Mouse (Mus musculus): ENCODE data around the gene Agtr1a. TPM values are rescaled to one million over a fixed set of nuclear protein-coding genes. Genes with fewer than 3 reads are reported as not detected.
A peak's percentile ranks its signal among the peaks of the same experiment; 100 is the strongest.

Agtr1a gene
- total RNA-seq (2021): 1 to 10 TPM in 1 of 2 experiments, under 1 TPM in 1; 0.97 to 2.2 TPM
- long read RNA-seq, experiment 1, partial matches to known transcripts: 0 of 2 reads
- long read RNA-seq, experiment 1, other reads (novel, unspliced or antisense): 1 of 2 reads
- long read RNA-seq, experiment 2, partial matches to known transcripts: 0 of 1 reads
- long read RNA-seq, experiment 2, other reads (novel, unspliced or antisense): 1 of 1 reads

DNA sequence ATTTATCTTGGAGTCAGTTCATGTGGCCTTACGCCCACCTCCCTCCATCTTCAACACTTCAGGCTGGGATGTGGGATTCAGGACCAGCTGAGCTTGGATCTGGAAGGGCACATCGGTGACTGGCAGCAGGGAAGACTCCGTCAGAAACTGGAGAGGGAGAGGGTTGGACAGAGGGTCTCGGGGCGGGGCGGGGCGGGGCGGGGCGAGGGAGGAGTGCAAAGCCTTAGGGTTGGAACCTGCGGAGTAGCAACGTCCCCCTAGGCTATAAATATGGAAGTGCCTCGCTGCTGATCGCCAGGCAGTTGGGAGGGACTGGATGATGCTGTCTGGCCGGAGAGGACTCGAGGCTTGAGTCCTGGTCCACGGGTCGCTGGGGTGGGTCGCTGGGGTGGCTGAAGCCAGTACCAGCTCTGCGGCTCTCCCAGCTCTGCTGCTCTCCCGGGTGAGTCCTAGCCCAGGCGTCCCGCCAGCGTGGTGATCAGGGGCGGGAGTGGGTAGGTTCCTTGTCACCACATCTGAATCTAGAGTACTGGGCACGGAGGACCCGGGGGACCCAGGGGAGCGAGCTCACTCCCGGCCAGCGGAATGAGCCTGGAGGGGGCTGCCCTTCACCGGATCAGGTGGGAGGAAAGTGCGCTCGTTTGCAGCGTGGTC is at the start of gene Agtr1a:
Gene Agtr1a, plus strand, starts transcription at position 294 of the 654 bp plus-strand sequence.
- DNase-seq (ENCODE audit: low spot score in 2 of 2): no peak
- intact Hi-C loops (cut with DNase I): no loop called here

DNA sequence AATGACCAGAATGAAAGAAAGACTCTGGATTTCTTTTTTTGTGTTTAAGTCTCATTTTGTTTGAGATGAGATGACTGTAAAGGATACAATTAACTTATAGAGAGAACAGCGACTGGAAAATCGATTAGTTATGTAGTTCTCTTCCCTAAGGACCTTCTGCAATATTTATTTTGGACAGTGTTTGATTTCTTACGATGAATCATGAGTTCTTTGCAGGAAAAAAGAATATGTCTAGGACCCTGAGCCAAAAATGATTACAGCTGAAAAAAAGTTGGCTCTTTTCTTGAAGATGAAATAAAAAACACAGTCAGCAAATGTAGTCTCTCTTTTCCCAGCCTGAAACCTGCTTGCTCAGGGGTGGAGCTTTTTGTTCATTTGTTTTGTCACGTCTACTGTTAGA is 26.0 kb upstream of the Agtr1a start:
- intact Hi-C loops (cut with DNase I): no loop called here
- DNase-seq (ENCODE audit: low spot score in 2 of 2): no peak

DNA sequence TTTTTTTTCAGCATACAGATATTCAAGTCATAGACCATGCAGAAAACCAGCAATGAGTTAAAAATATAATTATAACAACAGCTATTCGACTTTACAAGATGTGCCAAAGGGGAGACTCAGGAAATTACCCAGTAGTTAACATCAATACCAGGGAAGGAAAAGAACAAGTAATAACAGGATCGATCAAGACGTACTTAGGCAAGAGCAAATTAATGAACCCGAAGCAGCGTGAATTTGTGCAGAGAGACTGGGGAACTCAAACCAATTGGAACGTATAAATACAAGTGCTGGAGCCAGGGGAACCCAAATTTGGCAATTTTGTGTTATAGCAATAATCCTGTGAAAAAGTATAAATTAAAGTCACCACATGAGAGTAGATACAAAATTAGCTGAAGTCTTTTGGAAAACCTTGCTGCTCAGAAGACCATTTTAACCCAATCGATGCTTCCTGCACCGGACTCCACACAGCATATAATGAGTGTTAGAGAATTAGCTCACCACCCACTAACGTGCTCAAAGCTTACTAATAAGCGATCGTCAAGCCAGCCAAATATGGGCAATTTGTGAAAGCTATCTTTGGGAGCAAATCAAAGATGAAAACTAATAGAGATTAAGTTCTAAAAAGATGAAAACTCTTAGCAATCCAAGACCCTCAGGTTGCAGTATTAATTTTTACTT is 11.4 kb upstream of the Agtr1a start:
- no peak for DNase-seq (ENCODE audit: low spot score in 2 of 2)
- intact Hi-C loops (cut with DNase I): no loop called here

DNA sequence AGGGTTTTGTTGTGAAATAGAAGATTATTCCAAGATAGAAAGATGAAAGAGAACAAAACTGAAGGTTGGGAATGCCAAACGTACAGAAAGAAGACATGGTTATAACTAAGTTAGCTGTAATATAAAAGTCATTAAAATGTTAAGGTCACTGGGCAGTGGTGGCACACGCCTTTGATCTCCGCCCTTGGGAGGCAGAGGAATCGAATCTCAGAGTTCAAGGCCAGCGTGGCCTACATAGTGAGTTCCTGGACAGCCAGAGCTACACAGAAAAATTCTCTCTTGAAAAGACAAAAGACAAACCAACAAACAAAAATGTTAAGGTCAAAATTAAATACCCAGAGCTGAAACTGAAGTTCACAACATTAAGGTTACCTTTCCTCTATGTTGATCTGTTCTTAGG is 5.2 kb upstream of the Agtr1a start:
- no peak for DNase-seq (ENCODE audit: low spot score in 2 of 2)
- intact Hi-C loops (cut with DNase I): no loop called here

DNA sequence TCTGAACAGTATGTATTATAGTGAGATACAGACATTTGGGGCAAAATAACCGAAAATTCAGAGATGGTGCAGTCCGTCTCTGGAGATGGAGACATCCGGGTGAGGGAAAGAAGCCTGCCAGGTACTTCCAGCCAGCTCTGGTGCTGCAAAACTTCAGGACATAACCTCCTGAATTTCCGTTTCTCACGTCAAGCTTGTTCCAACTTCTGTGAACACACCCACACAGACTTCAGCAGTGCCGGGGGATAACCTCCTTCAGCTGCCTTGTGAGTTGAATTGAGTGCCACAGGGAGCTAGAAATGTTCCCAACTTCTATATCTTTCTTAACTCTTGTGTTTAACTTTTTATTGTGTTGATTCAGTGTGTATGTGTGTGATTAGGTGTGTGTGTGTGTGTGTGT is 4.4 kb upstream of the Agtr1a start:
- intact Hi-C loops (cut with DNase I): no loop called here
- no peak for DNase-seq (ENCODE audit: low spot score in 2 of 2)

DNA sequence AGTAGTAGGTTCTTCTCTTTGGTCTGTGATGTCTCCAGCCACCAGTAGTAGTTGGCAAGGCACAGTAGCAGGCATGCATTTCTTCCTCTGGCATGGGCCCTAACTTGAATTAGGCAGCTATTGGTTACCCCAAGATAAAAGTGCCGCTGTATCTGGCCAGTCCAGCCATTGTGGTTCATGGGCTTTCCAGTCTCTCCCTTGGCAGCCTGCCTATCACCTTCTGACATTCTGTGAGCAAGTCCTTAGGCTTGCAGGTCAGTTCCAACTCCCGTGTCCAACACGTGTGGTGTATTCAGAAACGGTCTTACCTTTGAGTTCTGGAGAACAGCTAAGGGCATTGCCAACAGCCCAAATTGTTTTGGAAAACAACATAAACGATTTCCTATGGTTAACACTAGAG is 3.7 kb upstream of the Agtr1a start:
- DNase-seq (ENCODE audit: low spot score in 2 of 2): no peak
- intact Hi-C loops (cut with DNase I): no loop called here

DNA sequence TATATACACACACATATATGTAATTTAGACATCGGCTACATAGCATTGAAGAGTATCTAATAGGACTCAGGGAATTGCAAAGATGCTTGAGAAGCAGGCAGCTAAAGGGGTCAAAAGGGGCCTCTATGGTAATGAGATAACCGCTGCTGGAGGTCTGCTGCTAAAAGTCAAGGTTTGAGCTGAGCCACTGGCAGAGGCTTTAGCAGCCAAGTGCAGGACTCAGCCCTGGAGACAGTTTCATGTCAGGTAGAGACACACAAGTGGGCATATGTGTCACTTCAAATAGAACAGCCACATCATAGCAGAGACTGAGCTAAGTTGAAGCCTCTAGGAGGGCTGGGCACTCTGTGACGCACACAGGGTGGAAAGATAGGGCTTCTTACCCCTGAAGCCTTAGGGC is 1.6 kb upstream of the Agtr1a start:
- DNase-seq (ENCODE audit: low spot score in 2 of 2): no peak
- intact Hi-C loops (cut with DNase I): no loop called here

DNA sequence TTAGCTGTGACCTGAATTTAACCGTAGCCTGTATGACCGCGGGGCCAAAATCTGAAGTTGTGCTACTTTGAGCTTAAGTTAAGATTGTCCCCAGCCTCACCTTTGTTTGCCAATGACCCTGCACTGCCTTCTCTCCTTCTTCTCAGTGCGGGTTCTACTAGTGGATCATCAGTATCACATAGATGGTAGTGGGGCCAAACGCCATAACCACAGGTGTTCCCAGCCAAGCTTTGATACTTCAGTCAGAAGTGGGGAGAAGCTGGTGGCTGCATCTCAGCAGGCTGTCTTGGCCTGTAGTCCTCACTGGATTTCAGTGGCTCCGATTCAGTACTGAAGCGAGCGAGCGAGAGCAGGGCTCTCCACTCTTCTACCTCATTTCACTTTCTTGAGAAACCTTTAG is 672 bp downstream of the Agtr1a start:
- intact Hi-C loops (cut with DNase I): no loop called here
- DNase-seq (ENCODE audit: low spot score in 2 of 2): no peak

DNA sequence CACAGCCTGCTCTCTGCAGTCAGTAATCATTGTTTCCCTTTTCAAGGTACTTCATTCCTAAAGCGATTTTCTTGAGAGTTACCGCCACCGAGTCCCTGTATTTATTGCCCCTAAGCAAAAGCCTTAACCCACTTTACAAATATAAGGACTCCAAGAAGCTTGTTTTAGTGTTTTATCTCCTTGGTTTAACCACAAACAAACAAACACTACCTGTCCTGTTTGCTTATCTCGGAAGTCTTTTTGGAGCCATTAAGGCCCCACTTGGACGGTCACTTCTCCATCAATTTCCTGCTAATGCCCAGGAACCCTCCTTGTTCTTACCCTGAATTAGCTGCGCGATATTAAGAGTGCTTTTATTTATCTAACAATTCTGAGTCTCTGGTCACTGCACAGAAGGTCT is 1.4 kb downstream of the Agtr1a start:
- intact Hi-C loops (cut with DNase I): no loop called here
- no peak for DNase-seq (ENCODE audit: low spot score in 2 of 2)

DNA sequence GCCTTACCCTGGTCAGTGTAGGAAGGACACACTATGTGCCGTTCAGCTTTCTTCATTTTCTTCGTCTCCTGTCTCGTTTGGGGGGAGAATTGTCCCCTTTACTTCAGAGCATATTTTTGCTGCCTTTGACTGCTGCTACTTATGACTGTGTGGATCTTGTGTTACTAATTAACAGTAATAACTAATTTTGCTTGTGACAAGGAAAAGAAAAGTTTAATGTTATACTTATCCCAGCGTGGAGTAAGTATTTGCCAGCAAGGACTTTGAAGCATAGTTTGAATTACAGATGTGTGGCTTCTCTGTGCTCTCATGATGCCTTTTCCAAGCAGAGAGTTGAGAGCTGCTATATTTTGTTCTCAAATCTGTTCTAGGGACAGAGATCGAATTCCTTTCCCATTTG is 2.3 kb downstream of the Agtr1a start:
- intact Hi-C loops (cut with DNase I): no loop called here
- DNase-seq (ENCODE audit: low spot score in 2 of 2): no peak

DNA sequence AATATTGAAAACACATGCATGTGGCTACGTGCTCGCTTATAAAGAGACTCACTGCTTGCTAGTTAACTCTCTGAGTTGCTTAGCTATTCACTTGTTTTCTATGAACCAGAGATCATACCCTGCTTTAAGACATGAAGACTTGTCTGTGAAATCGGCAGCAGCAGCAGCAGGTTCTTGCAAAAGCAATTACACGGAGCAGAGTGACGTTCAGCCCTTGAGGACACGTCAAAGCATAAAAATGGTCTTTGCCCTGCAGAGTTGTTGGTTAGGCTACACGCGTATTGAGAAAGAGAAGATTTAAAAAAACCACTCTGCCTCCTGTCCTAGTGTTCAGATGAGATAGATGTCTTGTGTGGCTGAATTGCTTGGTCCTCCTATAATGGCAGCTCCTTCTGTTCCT is 3.7 kb downstream of the Agtr1a start:
- intact Hi-C loops (cut with DNase I): no loop called here
- DNase-seq (ENCODE audit: low spot score in 2 of 2): no peak

DNA sequence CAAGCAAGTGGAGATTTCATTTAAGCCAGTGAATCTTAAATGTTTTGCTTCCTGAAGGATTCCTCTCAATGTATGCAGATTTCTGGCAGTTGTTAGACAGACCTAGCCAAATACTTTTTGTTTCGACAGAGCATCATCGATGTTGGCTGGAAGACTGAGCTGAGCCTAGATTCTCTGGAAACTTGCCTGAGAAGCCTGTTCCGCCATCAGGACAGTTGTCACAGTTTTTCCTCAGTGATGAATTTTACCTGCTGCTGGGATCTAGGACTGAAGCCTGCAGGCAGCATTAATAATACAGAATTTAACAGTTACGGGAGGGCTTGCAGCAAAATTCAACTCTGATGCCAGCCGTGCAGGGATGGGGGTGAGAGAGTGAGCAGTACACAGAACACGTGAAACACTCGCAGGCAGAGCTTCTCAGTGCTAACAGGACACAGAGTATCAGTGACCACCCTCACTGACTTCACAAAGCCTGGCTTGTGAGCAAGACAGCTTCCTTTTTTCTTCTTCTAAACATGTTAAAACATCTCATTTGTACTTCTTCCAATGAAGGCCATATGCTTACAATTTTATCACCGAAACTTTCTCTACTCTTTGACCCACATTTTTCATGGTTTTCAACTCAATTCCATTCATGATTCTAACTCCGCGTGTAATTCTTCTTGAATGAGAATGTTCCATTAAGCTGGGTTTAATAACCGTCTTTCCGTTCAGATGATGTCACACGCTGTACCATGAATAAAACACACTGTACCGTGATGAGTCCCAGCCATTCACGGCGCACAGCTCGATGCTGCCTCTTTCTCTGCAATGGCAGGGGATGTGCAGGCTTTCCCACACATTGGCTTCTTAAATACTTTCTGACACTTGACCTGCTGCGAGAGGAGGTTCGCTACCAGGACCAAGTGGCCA is 6.0 kb downstream of the Agtr1a start:
- intact Hi-C loops (cut with DNase I): no loop called here
- DNase-seq (ENCODE audit: low spot score in 2 of 2): peak in 1 of 2 experiments; percentile 25

DNA sequence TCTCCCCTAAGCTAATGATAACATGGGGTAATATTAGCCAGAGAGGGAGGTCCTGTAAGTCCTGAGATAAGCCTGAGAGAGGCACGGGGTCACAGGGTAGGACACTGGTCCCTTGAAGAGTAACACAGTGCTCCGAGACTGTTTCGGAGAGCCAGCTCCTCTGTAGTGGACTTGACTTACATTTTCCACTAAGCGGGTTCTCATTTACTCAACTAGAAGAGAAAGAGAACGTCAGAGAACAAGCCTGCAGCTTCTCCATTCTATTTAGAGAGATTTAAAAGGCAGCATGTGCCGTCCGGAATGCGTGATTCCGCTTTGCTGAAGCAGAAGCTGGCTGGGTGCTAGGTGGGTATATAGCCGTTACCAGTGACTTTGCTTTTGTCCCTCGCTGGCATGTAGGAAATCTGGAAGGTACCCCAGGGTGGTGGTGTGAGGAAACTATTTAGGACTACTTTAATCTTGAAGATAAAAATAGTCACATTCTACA is 9.2 kb downstream of the Agtr1a start:
- peak; percentile 23 to 37 for DNase-seq (ENCODE audit: low spot score in 2 of 2)
- intact Hi-C loops (cut with DNase I): no loop called here

DNA sequence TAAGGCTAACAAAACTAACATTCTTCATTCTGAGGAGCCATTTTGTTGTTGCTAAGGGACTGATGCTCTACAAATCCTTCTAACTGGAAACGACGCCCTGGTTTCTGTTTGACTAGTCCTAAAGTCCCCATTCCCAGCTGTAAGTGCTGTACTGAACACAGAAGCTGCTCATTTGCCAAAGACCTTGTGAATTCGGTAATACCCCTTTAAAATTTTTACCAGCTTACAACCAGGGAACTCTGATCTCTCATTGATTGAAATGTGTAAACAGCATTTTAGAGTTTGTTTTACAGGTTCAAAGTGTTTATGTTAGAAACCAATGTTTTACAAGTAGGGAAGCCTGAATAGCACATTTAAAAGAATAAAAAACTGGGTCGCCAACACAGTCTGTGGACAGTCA is 10.6 kb downstream of the Agtr1a start:
- DNase-seq (ENCODE audit: low spot score in 2 of 2): no peak
- intact Hi-C loops (cut with DNase I): no loop called here

DNA sequence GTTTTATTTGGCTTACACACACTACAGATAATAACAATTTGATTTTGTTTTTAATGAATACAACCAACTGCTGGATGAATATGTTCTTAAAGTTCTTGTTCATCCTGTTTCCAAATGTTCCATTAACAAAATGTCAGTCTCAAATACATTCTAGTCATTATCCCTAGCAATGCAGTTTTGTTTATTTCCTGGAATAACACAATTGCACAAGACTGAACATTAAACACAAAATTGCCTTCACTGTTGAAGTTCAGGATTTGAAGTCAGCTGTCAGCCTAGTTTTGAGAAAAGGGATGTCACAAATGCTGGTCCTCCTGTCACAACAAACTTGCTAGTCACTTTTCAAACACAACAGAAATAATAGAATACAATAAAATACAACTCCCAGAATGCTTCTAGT is 12.1 kb downstream of the Agtr1a start:
- intact Hi-C loops (cut with DNase I): no loop called here
- no peak for DNase-seq (ENCODE audit: low spot score in 2 of 2)

DNA sequence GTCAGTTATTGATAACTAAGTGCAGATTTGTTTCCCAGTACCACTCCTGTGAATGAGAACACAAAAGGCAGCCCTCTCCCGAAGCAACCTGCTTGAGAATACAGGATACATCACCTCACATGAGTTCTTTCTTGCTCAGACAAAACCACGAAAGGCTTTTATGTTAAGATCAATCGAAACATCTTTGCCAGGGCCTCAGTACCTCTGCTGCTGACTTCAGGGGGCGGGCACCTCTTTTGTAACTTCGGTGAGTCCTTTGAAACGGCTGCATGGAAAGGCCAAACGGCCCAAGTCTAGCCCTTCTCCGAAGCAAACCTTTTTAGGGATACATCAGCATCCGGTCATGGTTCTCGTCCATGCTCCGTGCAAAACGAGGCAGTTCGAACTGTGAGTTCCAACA is 15.7 kb downstream of the Agtr1a start:
- intact Hi-C loops (cut with DNase I): no loop called here
- DNase-seq (ENCODE audit: low spot score in 2 of 2): no peak

DNA sequence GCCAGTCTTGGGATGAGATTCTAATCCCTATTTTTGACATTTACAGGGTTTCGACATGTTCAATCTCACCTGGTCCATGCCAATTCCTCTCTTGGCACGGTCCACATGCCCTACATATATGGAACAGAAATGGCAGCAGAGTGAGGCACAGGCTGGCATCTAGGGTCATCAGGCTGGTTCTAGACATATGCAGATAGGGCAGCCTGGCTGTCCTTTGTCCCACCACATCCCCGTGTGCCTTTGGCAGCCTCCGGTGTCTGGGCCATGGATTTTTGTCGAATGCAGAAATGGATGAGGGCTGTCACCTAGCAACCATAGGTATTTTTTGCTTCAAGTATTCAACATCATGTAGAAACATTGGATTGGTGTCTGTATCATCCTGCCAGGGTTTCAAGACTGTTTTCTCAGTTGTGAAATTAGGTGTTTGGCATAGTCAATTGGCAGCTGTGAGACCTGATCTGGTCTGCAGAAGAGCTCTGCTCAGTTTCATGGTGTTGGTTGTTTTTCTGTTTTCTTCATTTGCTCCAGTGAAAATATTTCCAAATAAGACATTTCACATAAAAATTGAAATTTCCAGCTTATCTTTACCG is 18.8 kb downstream of the Agtr1a start:
- DNase-seq (ENCODE audit: low spot score in 2 of 2): peak in 1 of 2 experiments; percentile 9
- intact Hi-C loops (cut with DNase I): no loop called here

DNA sequence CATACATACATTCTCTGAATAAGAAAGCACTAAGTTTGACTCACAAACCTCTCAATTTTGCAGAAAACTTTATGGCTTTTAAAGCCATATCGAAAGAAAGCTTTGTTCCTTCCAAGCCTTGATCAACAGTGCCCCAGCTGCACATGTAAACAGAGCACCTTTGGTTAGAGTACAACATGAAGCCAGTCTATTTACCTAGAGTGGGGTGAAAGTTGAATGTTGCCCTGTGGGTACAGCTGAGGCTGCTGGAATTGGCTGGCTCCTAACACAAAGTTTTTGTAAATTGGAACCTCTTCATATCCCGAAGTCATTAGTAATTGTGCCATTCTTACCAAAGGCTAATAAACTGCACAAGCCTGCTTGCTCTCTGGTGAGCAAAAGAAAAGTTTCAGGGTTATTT is 19.7 kb downstream of the Agtr1a start:
- intact Hi-C loops (cut with DNase I): no loop called here
- DNase-seq (ENCODE audit: low spot score in 2 of 2): no peak

DNA sequence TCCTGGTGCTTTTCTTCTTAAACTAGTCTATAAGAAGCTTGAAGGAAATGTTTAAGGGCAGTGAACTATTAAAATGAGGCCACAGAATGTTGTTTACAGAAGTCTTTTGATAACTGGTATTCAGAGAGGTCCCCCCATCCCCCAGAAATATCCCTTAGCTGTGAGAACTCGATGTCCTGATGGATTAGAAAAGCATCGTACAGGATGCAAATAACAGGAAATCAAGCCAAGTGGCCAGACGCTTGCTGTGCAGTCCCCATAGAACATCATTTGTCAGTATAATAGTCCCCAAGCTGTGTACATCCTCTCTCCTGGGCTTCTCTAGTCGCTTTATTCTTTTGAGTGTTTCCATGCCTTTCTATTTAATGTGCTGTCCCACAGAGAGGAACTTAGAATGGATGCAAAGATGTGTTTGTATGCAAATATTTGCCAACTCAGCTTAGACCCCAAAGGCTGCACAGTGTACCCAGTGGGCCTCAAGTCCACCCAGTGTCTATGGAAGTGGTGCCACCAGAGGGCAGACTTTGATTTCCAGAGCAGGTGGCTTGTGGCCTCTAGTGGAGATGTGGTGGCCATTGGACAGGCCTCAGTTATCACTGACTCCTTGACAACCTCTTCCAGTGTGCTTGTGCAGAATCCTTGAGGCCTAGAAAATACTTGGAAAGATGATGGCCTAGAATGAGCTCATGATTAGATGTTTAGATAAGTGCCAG is 22.4 kb downstream of the Agtr1a start:
- no peak for DNase-seq (ENCODE audit: low spot score in 2 of 2)
- intact Hi-C loops (cut with DNase I): no loop called here
